Mouse (Mus musculus) heart, postnatal 25 days (tissue): Measurements from ENCODE around the gene Spc25. TPM values are rescaled to one million over a fixed set of nuclear protein-coding genes. Genes with fewer than 3 reads are reported as not detected.

ENCODE experiments used
- DNase-seq: peaks from one replicate; pipeline ENCODE4 v3.0.0; 2022; ENCODE audit warnings: low spot score
- intact Hi-C: fragments of 180-260 bp; cut with DNase I; formaldehyde crosslinking; loops from one replicate; pipeline ENCODE4 v1.15.1; 2025
- total RNA-seq, 2 experiments: library from RNA; stranded (reverse); gene quantifications; 2 replicates each; pipeline ENCODE4 v1.2.3; 2021

The Spc25 gene
- total RNA-seq, 2 experiments from 2014 or later, result 0.96 to 1.1 TPM

DNA sequence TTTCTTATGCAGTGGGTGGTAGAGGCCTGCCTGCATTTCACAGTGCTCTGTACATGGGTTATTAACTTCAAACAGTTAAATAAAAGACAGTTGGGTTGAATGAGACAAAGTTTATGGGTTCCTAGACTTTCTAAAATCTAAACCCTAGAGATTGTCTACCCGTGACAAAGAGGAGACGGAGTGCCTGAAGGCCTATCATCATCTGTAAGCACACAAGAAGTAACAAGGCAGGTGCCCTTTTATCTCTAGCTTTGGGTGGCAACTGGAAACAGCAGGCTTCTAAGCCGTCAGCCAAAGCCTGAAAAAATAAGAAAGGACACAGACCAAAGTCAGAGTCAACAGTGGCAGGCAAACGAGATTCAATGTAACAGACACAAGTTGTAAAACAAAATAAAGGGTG is 16.8 kb downstream of the Spc25 start:
- DNase-seq, result no peak
- intact Hi-C loops, result no loop called here

DNA sequence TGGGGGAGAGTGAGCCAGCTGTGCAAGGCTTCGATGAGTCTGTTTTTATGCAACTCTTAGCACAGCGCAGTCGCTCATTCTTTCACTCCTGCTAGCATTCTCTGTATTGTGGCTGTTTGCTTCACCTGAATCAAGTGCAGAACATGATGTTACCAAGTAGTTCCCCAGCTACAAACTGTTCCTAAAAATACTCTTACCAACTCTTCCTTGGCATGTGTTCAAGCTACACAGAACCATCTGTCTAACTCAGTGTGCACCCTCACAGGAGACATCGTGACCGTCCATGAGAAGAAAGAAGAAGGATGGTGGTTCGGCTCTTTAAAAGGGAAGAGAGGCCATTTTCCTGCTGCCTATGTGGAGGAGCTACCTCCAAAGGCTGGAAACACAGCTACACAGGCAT is 17.3 kb downstream of the Spc25 start:
- intact Hi-C loops, result no loop called here
- DNase-seq, result no peak

DNA sequence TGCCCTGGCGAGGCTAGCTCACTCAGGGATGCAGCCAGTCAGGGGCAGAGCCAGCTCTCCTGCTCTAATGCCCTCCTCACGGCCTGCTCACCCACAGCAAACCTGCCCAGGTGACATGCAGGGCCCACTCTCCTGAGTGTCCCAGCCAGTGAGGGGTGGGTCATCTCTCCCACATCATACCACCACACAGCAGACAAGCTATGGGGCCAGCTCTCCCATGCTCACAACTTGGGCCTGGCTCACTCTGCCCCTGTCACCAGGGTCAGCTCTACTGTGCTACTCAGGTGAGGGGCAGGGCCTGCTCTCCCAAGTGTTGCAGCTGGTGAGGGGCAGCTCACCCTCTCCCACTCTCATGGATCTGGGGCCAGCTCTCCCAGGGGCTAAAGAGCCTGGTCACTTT is 18.0 kb downstream of the Spc25 start:
- DNase-seq, result no peak
- intact Hi-C loops, result no loop called here

DNA sequence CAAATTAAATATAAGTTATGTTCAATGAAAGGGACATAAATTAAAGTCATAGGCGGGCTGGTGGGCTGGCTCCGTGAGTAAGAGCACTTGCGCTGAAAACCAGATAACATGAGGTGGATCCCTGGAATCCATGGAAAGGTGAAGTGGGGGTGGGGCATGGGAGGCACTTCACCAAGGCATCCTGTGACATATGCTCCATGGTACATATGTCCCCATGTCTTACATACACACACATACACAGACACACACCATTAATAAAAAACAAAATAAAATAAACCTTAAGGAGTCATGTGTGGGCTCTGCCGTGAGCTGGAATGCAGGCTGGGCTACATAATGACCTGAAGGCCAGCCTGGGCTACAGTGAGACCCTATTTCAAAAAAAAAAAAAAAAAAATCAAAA is 26.3 kb downstream of the Spc25 start:
- intact Hi-C loops, result no loop called here

DNA sequence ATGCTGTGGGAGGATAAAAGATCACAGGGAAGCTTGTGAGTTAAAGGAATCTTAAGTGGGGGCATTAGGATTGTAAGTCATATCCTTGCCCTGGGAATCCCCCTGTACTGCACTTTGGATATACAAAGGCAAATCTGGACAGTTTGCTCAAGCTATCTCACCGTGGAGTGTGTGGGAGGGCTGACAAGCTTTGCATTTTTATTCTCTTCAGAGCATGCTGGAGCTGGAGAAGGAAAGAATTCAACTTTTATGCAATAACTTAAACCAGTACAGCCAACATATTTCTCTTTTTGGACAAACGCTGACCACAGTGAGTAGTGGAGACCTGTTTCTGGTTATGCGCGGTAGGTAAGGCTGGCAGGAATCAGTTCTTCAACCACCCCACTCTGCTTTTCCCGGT is 30.7 kb downstream of the Spc25 start:
- DNase-seq, result no peak
- intact Hi-C loops, result no loop called here

More for the DNA sequence above, 26.3 kb downstream of the Spc25 start:
- no peak for DNase-seq

DNA sequence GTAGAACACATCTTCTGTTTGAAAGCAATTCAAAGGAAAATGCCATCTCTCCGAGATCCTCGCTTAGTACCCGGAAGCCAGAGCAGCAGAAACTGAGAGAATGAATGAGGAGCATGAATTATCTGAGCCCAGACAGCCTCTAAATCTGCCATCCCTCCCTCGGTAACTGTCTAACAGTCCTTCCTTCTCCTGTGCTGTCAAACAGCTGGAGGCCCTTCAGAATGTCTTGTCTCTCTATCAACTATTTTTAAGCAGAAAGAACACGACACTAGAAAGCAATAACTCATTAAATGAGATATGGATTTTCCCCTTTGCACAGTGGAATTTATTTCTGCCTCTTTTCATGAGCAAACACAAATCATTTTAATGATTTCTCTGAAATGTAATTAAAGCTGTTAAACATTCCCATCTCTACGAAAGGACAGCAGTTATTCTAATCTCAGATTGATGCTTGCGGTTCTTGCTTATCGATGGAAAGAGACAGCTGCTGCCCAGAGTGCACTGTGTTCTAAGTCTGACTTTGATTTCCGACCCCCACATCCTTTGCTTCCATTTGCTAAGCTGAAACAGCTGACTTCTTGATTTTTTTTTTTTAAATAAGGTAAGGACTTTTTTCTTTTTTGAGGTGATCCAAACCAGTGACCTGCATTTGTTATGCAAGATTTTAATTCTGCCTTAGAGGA is 35.5 kb downstream of the Spc25 start:
- intact Hi-C loops, result no loop called here
- DNase-seq, result no peak

DNA sequence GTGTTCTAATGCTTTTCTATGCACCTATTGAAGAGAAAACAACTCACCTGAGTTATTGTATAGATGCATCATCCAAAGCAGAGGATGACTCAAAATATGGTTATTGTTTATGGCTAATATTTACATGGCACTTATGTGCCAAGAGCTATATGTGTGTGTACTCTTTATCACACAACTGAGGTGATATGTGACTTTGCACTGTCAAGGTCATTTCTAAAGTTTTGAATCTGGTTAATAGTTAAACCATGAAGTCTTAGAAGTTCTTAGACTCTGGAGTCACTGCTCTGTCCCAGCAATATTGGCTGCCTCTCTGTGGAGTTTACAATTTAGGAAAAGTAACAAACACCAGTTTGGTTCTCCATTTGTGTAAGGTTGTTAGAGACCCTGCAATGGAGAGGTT is 47.1 kb downstream of the Spc25 start:
- intact Hi-C loops, result no loop called here

DNA sequence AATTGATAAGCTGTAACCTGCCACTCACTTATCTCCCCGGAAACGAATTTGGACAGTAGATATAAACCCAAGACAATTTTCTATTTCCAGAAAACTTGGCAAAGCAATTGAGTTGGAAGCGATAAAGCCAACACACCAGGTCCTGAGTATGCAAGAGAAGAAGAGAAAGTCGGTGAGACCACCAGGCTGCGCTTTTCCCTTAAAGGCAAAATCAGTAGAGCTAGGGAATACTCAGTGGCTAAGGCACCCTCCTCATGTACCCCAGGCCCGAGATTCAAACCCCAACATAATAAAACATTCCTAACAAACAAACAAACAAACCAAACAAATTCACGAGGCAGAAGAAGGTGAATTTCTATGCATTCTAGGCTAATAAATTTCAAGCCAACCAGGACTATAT is 49.7 kb downstream of the Spc25 start:
- DNase-seq, result no peak
- intact Hi-C loops, result no loop called here

More for the DNA sequence above, 47.1 kb downstream of the Spc25 start:
- DNase-seq, result no peak

DNA sequence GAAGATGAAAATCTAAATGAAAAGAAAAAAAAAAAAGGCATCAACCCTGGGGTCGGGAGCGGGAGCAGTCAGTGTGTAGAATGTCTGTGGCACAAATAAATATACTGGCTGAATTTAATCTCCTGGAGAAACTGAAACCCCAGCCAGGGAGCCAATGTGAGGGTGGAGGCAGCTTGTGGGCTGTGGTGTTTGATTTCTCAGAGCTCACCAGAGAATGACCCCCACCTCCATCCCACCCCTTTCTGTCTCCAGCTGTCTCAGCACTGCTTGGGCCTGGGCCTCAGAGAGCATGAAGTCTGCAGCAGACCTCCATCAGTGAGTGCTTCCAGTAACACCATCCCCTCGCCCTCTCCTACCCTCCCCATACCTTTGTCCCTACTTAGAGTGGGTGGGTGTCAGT is 50.1 kb downstream of the Spc25 start:
- DNase-seq, result no peak

DNA sequence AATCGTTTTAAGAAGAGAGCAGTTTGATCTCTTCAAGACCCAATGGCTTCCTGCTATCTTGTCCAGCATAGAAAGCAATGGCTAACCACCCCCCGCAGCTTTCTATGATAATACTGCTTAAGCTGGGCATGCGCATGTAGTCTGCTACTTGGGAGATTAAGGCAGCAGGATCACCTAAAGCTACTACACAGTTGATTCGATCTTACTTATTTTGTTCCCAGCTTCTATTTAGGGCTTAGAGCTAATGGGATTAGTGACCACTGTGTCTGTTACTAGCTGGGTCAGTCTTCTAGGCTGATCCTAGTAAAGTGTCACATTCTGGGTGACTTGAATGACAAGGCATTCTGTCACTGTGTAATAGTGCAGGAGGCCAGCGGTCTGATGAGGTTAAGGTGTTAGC is 55.2 kb downstream of the Spc25 start:
- no peak for DNase-seq
- intact Hi-C loops, result no loop called here

More for the DNA sequence above, 50.1 kb downstream of the Spc25 start:
- intact Hi-C loops, result no loop called here

DNA sequence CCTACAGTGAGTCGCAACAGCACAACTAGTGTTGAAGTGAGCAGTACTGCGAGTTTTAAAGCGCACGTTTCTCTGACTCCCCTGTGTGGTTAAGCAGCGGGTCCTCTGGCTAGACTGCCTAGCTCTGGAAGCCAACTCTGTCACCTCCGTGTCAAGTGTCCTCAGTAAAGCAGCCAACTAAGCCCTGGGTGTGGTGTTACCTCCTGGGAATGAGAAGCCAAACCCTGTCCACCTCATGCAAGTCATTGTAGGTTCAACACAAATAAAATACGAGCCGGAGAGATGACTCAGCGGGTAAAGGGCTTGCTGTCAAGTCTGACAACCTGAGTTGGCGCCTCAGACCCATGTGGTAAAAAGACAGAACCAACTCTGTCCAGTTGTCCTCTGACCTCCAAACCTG is 56.8 kb downstream of the Spc25 start:
- intact Hi-C loops, result loop anchor here (10.0 kb wide), 1 partner anchor 56 kb away; the partner anchor contains the start of gene Spc25
- no peak for DNase-seq

DNA sequence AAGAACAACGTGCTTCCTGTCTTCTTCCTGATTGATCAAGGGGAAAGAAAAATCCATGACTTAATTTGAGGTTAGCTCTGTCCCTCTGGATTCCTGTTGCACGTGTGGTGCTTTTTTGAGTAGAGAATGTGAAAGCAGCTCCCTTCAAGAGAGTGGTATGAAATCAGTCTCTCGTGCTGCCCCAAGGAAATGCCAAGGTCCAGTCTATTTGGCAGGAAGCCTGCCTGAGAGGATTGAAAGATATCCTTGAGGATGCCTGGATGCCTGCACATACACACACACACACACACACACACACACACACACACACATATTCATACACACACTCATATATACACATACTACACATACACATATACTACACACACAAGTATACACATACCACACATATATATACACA is 57.3 kb downstream of the Spc25 start:
- intact Hi-C loops, result loop anchor here (10.0 kb wide), 1 partner anchor 56 kb away; the partner anchor contains the start of gene Spc25
- no peak for DNase-seq

Other genes starting within 250 kb of the Spc25 start
- gene Nostrin, start 70.4 kb downstream of the Spc25 start, total RNA-seq, result 1 to 10 TPM; 4.9 to 5.7 TPM
- not detected for gene G6pc2, start 4.9 kb upstream of the Spc25 start, total RNA-seq
- gene Abcb11, start 136.4 kb upstream of the Spc25 start, total RNA-seq, result not detected
- under 1 TPM; 0.10 to 0.34 TPM for gene Dhrs9, start 174.3 kb upstream of the Spc25 start, total RNA-seq